Mouse (Mus musculus): ENCODE measurements around the gene Rem1. TPM values are rescaled to one million over a fixed set of nuclear protein-coding genes. Genes with fewer than 3 reads are reported as not detected.

Gene Rem1
- 1 to 10 TPM in 1 of 2 experiments, under 1 TPM in 1; 0.98 to 1.5 TPM for total RNA-seq (2021)

DNA sequence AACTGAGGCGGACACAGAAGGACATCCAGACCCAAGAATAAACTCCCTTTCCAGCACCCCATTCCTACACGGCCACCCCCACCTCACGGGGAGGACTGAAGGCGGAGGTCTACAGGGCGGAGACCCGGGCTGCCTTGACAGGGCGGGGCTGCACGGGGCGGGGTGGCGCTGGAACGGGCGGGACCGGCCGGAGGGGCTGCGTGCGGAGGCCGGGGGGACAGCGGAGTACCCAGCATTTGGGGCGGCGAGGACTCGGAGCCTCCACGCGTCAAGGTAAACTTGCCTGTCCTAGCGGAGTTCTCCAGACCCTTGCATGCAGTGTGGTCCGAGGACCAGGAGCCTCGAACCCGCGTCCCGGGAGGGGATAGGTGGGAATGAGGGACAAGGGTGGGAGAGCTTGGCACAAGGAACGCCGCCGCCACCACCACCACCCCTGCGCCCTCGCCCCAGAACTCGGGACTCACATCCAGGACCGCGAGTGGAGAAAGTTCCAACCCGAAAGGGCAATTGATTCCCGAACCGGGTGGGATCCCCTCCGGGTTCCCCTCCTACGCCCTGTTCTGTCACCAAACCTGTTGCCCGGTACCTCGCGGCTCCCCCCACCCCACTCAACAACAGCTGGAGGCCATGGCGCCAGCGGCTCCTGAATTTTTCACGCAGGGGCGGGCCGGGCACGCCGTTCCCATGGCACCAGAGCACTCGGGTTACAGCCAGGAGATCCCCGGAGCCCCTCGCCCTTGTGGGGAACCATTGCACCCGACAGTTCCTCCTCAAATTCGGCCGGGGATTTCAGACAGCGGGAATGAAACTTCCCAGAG is at the start of gene Rem1:
Gene Rem1 (plus strand): TSS at position 178 of the 818 bp plus-strand sequence.
- no peak for DNase-seq (ENCODE audit: extremely low spot score in 1 of 2, low spot score in 1 of 2)

DNA sequence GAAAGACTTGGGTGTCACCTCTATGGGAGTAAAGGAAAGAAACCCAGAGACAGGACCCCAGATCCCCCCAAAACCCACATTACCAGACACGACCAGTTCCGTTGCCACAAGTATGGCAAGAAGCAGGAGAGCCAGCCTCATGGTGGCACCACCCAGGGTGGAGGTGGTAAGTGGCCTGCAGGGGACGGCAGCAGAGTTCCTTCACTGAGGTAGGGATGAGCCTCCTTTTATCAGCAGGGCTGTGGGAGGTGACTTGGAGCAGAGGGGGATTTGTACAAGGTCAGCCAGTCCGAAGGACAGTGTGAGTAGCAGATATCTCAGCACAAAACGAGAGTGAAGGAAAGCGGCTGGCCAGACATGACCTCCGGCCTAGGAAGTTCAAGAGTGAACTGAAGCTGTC is 46.6 kb upstream of the Rem1 start, which contains the start of gene Defb19:
Gene Defb19 (minus strand): TSS at position 206 of the 400 bp plus-strand sequence.
- DNase-seq (ENCODE audit: extremely low spot score in 1 of 2, low spot score in 1 of 2): no peak

DNA sequence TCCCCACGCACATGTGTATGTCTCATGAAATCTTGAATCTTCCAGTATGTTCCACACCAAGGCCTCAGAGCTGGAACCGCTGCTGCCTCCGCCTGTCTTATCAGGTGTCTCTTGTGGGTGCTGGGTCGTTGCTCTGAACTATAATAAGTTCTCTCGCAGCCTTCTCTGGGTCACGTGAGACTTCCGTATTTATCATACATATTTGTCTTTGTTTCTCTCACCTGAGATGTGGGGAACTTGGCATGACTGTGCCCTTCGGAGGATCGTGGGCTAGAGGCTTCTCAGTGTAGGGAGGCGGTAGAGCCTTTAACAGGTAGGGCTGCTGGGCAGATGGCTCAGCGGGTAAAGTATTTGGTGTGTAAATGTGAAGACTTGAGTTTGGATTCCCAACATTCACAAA is 46.1 kb upstream of the Rem1 start:
- DNase-seq (ENCODE audit: extremely low spot score in 1 of 2, low spot score in 1 of 2): no peak

DNA sequence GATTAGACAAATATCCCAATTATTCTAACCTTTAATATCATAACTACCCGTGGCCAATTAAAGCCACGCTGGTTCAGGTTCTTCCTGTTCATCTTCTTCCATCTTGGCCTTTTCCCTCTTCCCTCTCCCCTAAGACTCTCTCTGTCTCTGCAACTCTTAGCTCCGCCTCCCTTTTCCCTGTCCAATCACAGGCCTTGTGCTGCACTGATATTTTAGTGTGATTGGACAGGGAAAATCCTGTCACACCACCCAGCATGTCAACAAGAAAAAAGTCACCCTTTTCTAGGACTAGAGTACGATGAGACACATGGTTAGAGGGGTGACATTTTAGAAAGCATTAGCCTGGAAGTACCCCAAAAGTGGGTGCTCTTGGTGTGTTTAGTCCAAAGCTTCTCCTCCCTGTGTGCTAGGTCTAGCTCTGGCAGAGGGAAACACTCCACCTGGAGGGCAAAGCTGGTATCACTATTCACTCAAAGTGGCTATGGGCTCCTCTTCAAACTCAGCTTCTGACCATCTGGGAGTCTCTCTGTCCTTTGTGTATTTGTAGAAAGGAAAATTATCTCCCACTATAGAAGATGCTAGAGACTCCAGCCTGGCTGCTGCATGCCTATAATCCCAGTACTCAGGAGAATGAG is 39.7 kb upstream of the Rem1 start:
- DNase-seq (ENCODE audit: extremely low spot score in 1 of 2, low spot score in 1 of 2): peak in 1 of 2 experiments; percentile 39

DNA sequence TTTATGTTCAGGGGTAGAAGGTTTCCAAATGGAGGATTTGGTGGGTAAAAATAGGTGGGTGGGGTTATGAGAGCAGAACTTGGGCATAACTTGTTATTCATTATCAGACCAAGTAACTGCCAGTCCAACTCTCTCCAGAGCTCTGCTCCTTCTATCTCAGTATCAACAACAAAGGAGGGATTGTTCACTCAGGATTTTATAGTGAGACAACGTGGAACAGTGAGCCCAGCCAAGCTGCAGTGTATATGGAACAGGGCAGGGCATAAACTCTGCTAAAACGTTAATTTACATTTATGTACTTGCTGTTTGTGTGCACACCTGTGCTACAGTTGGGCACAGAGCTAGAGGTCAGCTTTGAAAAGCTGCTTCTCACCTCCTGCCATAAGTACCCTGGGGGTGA is 38.3 kb upstream of the Rem1 start:
- no peak for DNase-seq (ENCODE audit: extremely low spot score in 1 of 2, low spot score in 1 of 2)

DNA sequence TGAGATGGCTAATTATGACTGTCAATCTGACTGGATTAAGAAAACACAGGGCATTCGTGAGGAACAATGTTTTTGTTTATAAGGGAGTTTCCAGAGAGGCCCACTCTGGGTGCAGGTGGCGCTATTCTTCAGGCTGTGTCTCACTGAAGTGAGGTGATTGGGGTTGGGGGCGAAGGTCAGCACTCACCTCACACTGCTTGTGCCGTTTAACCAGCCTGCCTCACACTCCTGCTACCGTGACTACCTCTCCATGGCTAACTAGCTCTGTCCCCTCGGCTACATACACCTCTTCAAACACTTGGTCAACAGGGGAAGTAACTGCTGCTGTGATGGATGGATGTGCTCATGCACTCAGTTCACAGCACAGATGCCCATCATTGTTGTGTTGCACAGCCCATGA is 37.7 kb upstream of the Rem1 start:
- no peak for DNase-seq (ENCODE audit: extremely low spot score in 1 of 2, low spot score in 1 of 2)

DNA sequence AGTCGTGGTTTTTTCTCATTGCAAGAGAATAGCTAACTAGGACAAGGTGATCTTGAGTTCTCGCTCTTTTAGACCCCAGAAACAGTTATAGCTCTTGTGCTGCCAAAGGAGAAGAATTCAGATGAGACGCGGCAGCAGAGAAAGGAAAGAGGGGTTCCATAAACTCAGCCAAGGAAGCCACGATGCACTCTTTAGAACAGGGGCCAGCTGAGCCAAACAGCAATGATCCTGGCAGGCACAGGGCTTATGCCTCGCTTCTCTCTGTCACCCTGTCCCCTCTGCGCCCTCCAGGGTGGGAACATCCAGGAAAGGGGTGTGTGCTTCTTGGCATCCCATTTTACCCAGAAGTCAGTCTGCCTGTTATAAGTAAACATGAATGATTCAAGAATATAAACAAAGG is 27.5 kb upstream of the Rem1 start, which contains the start of gene Defb45:
Gene Defb45 (minus strand): TSS at position 101 of the 400 bp plus-strand sequence.
- no peak for DNase-seq (ENCODE audit: extremely low spot score in 1 of 2, low spot score in 1 of 2)

DNA sequence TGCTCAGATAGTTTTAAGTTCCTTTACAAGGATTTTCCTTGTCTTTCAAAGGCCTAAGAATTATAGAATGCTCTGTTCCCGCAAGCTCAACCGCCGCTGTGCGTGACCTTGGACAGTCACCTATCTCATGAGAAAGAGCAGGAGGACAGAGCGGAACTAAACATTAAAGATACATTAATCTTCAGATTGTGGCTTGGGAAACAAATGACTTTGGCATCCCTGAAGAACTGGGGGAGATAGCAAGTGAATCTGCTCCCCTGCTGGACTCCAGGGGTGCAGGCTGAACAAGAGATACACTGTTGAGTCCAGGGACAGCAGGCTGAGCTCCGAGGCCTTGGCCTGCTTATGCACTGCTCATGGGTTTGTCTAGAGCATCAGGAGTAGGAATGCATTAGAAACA is 26.7 kb upstream of the Rem1 start:
- DNase-seq (ENCODE audit: extremely low spot score in 1 of 2, low spot score in 1 of 2): no peak

DNA sequence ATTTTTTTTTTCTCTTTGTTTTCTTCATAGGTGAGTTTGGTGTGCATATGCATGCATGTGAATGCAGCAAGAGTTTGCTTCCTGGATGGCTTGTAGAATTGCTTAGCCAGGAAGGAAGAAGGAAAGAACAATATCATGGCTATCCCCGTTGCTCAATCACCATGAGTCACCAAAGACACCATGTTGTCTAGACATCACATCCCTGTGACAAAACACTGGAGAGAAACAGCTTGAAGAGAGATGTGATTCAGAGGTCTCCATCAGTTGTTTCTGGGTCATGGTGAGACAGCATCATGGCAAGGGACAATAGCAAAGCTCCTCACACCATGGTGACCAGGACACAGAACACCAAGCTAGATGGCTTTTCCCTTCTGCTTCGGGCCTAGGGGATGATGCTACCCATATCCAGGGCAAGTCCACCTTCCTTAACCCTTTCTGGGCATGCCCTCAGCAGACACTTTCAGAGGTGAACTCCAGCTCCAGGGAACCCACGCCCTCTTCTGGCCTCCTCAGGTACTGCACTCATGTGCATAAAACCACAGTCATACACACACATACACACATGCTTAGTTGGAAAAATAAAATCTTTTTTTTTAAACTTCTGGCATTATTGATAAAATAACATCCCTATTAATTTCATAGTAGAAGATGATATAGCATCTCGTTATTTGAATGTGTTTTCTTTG is 25.3 kb upstream of the Rem1 start:
- no peak for DNase-seq (ENCODE audit: extremely low spot score in 1 of 2, low spot score in 1 of 2)

DNA sequence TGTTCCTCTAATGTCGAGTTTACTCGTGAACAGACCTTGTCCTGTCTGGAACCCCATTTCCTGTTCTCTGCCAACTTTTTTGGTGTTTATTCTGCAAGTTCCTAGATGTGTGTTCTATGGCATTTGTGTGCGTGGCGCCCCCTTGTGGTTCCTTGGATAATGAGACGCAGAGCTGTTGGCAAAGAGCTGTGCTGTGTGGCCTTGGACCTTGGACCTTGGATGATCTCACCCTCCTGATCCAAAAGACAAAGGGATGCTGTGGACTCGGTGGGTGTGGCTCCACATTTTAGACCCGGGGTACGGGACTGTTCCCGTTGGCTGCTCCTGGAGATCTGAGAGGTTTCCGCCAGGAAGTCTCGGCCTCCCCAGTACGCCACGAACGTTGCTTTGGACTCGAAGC is 22.7 kb upstream of the Rem1 start, which contains the start of gene Defb36:
Gene Defb36 (plus strand): TSS at position 271 of the 400 bp plus-strand sequence.
- DNase-seq (ENCODE audit: extremely low spot score in 1 of 2, low spot score in 1 of 2): peak; percentile 18 to 60

DNA sequence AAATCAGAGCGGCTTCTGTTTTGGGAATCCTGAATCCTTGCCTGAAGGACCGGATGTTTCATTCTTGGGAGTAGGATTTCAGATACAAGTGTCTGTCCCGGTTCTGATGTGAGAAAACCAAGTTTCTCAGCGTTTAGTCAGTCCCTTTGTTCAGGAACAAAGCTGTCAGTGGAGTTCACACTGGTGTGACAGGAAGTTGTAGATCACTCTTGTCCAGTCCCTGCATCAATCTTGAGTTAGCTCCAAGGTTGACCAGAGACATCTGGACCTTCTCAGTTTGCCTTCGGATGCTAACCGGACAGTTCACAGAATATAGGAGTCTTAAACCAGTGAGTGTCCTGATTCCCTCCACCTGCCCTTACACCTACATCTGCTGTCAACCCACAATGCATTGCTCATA is 19.0 kb upstream of the Rem1 start:
- DNase-seq (ENCODE audit: extremely low spot score in 1 of 2, low spot score in 1 of 2): no peak

DNA sequence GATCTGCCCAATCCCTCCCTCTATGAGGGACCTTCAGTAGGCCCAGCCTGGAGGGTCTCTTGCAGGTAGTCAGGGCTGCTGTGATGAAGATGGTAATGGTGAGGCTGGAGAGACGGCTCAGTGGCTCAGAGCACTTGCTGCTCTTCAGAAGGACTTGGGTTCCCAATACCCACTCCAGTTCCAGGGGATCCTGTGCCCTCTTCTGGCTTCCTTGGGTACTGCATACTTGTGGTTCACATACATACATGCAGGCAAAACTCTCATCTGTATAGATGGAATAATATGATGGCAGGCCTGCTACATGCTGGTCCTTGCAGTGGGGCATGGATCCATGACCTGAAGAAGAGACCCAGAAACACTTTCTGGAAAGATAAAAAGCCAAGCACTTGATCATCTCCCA is 18.0 kb upstream of the Rem1 start:
- no peak for DNase-seq (ENCODE audit: extremely low spot score in 1 of 2, low spot score in 1 of 2)

DNA sequence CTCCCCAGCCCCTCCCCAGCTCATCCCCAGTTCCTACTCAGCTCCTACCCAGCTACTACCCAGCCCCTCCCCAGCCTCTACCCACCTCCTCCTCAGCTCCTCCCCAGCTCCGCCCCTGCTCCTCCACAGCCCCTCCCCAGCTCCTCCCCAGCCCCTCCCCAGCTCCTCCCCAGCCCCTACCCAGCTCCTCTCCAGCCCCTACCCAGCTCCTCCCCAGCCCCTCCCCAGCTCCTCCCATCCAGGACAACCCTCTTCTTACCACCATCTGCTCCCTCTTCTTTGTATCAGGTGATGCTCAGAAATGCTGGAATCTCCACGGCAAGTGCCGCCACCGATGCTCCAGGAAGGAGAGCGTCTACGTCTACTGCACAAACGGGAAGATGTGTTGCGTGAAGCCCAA is 14.6 kb upstream of the Rem1 start:
- DNase-seq (ENCODE audit: extremely low spot score in 1 of 2, low spot score in 1 of 2): no peak

DNA sequence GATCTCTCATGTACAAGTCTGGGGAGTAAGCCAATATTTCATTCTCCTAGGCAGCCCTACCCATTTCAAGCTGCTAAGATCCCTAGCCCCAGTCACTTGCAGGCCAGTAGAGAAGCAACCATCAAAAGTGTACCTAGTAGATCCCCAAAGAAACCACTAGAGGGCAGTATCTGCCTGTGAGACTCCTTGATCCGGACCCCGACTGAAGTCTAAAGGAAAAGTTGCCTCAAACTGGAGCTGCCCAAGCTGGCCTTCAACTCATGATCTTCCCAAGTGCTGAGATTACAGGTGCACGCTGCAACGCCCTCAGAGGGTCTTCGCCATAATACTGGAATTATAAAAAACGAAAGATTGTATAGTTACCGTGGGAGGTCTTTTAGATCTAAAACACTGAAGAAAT is 11.2 kb upstream of the Rem1 start:
- peak; percentile 29 to 31 for DNase-seq (ENCODE audit: extremely low spot score in 1 of 2, low spot score in 1 of 2)

DNA sequence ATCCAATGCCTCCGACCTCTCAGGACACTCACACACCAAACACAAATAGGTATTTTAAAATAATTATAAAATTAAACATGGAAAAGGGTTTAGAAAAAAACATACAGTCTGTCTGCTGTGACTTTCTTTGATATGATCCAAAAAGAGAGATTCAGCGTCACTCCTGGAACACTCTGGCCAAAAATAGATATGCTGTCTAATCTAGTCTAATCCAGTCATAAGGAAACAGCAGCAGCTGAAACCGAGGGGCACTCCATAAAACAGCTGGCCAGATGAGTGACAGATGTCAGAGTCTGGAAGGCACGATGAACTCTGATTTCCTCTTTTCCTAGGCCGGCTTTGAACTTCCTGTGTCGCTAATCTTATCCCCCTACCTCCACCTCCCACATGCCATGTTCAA is 10.3 kb upstream of the Rem1 start:
- no peak for DNase-seq (ENCODE audit: extremely low spot score in 1 of 2, low spot score in 1 of 2)

DNA sequence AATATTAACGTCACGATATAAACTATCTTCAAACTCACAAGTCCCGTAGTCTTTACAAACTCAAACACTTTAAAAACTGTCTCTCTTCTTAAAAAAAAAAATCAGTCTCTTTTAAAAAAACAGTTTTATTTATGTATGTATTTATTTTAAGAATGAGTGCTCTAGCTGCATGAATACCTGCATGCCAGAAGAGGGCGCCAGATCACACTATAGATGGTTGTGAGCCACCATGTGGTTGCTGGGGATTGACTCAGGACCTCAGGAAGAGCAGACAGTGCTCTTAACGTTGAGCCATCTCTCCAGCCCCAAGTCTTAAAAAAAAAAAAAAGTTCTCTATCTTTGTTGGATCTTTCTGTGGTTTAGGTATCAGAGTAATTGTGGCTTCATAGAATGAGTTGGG is 9.4 kb upstream of the Rem1 start:
- no peak for DNase-seq (ENCODE audit: extremely low spot score in 1 of 2, low spot score in 1 of 2)

DNA sequence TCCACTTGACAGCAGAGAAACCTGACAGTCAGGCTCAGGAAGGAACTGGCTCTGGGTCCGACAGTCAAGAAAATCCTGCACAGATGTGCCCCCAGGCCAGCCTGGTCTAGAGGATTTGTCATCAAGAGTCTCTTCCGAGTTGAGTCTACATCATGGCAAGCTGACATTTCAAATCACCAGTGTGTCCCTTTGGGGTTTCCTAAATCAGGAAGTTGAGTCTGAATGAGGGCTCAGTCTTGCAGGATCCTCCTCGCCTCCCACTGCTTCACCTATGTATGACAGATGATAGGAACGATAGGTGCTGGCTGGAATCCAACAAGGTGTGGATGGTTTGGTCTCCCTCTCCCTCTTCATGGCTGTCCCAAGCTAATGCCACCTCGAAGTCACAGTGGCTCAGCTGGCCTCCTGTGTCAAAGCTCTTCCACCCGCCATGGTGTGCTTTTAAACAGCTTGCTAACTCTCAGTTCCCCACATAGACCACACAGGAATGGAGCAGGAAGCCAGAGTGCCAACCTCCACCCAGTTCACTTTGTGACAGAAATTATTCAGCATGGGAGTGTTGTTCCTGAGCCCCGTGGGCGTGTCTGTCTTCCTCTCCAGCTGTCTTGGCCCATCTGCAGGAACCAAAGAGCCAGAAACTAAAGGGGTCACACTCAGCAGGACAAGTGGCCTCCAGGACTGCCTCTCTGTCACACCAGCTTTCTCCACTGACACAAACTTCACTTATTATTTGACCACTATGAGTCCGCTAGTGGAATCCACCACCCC is 6.2 kb upstream of the Rem1 start:
- no peak for DNase-seq (ENCODE audit: extremely low spot score in 1 of 2, low spot score in 1 of 2)

DNA sequence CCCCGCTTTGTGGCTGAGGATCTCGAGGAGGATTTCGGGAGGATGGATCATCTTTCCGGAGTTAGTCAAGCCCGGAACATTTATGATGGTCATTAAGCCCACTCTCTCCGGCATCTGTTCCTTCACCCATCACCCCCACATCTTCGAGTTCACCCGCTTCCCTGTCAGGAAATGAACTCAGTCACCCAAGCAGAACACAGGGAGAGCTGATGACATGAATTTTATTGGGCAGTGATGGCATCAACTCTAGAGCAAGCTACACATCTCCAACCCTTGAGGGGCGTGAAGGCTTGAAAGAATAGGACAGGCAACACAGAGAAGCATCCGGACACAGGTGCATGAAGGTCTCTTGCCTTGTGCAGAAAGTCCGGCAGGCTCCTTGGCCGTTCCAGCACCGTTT is 4.6 kb upstream of the Rem1 start:
- no peak for DNase-seq (ENCODE audit: extremely low spot score in 1 of 2, low spot score in 1 of 2)

DNA sequence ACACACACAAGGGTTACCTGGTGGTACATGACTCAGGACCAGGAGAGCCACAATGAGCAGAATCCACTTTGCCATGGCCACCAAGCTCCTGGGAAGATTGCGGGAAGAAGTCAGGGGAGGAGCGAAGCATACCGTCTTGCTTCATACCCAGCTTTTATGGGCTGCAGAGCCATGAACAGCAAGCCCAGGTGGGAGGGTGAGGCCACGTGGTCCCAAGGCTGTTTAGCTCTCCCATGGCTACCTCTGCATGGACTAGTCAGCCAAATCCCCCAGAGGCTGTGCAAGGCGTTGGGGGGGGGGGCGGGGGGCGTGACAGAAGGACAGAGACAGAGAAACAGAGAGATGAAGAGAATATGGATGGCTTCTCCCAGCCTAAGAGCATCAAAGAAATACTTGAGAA is 3.8 kb upstream of the Rem1 start, which contains the start of gene Defb25:
Gene Defb25 (minus strand): TSS at position 101 of the 400 bp plus-strand sequence.
- no peak for DNase-seq (ENCODE audit: extremely low spot score in 1 of 2, low spot score in 1 of 2)

DNA sequence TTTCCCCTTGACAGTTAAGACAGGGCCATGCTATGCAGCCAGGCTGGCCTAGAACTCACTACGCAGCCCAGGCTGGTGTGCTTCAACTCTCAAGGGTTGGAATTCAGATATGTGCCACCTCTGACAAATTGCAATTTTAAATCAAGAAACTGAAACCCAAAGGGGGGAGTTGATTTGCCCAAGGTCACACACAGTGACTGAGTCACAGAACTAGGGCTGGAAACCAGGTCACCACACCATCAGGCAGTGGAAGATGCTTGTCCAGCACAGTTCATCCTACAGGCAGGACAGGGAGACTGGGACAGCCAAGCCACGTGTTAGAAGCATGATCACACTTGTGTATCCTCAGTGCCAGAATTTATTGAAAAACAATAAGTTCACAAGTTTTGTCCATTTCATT is 2.2 kb upstream of the Rem1 start:
- DNase-seq (ENCODE audit: extremely low spot score in 1 of 2, low spot score in 1 of 2): no peak
